Mouse (Mus musculus) cerebellum, adult 11 months (tissue): ENCODE results near the gene Iqschfp.

Experiments
- DNase-seq: peaks from one replicate; pipeline ENCODE4 v3.0.0; 2022

Iqschfp gene

DNA sequence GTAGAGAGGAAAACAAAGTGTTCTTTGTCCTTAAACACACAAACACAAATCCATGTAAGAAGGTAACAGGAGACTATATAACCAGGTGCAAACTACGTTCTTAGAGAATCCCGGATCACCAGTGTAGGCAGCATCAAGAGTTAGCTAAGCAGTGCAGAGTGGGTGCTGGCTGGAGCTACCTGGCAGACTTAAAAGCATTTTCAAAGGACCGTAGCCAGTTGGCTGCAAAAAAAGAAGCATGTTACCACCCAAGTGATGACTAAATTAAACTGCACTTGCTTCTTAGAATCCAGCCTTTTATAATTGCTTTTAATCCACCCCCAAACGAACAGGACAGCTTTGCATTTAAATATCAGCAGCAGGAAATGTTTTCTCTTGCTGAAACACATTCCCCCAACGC, 574.6 kb downstream of the Iqschfp start:
- no peak for DNase-seq

- no peak for DNase-seq
These were observed 576.1 kb downstream of the Iqschfp start for GRCm38 (mm10) chr3:68467941-68468687.

- DNase-seq: no peak
These were observed 577.6 kb downstream of the Iqschfp start for GRCm38 (mm10) chr3:68469643-68470042.

DNA sequence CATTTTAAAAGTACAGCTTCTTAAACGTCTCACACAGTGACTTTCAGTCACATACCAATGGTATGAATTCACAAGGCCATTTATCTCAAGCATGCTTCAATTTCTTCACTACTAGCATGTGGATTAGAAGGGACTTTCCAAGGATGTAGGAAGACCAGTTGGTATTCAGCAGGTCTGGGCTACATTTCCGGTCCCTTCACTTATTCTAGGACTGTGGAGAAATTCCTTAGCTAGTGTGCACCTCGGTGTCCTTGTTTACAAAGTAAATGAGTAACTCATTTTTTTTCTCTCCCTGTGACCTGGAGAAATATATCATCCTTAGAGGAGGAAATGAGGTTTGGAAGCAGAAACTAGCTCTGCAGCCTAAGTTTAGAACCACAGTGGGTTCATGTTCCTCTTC, 578.0 kb downstream of the Iqschfp start:
- no peak for DNase-seq

GRCm38 (mm10) chr3:68470622-68471021, 578.6 kb downstream of the Iqschfp start:
- no peak for DNase-seq

DNA sequence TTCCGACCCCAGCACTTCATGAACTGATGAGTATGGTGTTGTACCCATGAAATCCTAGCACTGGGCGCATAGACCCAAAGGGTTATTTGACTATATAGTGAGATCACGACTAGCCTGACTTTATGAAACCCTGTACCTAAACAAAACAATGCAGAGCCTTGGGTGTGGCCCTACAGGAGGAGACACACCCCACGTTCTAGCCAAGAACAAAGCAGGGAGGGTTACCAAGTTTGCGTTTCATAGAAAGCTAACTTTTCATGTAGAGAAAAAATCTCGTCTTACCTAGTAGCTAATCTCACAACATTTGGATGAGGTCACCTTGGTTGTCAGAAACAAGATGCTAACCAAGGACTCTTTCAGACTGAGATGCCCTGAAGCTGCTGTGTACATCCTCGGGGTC, 584.3 kb downstream of the Iqschfp start:
- no peak for DNase-seq

GRCm38 (mm10) chr3:68477478-68477877, 585.4 kb downstream of the Iqschfp start:
- DNase-seq: no peak

DNA sequence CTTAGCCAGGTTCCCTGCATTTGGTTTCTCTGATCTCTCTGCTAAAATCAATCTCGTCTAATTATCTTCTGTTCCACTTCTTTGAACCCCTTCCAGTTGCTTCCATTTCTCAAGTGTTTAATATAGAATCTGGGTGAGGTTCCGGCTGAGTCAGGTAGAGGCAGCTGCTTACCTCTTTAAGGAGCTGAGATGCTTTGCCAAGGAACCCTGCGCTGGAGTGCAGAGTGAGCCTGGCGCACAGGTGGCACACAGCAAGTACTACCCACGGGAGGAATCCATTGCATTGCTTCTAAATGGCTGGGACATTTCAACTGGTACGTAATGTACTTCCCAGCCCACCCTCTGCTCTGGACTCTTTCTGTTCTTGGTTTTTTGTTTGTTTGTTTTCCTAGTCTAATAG, 587.2 kb downstream of the Iqschfp start:
- DNase-seq: no peak

DNA sequence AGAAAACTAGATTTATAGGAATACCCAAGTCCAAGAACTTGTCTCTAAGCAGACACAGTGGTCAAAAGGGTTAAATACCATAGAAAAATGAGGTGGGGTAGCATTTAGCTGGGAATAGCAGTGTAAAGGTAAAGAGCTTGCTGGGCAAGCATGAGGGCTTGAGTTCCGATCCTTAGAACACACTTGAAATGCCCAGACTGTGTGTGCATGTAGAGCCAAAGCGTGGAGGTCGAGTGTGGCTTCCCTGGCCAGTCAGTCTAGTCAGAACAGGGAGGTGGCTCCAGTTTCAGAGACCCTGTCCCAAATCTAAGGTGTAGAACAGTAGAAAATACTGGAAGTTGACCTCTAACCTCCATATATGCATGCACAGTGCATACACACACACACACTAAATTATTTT, 591.5 kb downstream of the Iqschfp start:
- DNase-seq: no peak

- no peak for DNase-seq
These were observed 592.0 kb downstream of the Iqschfp start for GRCm38 (mm10) chr3:68484021-68484420.

DNA sequence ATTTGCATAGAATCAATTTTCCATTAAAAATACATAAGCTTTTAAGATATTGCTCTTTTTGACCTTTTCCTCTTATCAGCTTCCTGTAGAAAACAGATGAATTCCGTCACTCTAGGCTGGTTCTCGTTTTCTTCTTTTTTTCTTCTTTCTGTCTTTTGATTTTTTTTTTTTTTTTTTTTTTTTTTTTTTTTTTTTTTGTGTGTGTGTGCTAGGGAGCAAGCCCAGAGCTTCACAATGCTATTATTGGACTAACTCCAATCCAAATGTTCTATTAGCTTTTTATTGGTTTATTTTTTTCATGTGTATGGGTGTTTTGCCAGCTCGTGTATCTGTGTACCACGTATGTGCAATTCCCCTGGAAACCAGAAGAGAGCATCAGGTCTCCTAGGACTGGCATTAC, 592.5 kb downstream of the Iqschfp start:
- no peak for DNase-seq

DNA sequence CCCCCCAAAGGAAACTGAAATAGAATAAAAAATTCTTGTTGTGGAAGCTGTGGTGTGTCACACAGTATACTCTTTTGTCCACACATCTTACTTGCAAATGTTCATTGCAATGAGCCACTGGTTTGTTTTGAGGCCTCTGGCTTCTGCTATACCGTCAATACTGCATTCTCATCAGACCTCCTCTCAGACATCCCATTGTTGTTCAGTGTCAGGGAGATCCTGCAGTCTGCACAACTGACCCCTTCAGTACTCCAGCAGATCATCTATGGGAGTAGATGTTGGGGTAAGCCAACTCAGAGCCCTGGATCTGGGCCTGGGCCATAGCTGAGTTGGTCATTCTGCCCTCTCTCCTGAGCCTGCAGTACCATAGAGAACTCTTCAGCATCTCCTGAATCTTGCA, 595.6 kb downstream of the Iqschfp start:
- DNase-seq: no peak

DNA sequence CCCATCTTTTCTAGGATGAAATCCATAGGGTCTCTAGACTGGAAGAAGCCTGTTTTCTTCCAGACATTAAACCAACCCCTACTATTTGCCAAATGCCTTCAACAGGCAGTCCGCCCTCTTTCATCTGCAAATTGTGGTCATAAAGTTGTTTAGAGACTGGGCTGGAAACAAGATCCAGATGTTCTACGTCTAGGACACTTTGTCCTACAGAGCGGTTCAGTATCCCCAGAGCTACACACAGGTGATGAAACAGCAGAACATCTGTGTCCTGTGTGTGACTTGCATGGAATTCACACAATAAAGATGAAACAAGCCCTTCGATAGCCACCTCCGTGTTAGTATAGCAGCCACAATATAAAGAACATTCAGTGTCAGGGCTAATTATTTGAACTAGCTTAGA, 596.3 kb downstream of the Iqschfp start:
- no peak for DNase-seq

GRCm38 (mm10) chr3:68491516-68491915, 599.5 kb downstream of the Iqschfp start:
- DNase-seq: no peak

- no peak for DNase-seq
These were observed 600.0 kb downstream of the Iqschfp start for GRCm38 (mm10) chr3:68492066-68492465.

DNA sequence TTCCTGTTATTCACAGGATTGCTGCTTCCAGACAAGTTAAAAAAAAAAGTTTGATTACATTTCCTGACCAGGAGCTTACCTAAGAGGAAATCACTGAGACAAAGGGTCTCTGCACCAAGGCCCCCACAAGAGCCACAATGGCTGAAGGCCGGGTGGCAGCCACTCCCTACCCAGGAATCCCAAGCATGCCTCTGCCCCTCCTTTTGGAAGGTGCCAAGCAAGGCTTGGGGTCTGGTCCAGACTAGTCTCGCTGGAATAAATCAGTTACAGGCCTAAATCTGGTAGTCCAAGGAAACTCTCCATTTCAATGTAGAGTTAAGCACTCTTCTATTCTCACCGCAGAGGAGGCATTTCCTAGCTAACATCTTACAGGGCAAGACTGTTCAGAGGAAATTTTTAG, 600.5 kb downstream of the Iqschfp start:
- DNase-seq: no peak

GRCm38 (mm10) chr3:68493170-68493585, 601.1 kb downstream of the Iqschfp start:
- peak; percentile 4 for DNase-seq

- DNase-seq: peak; percentile 22
These were observed 601.7 kb downstream of the Iqschfp start for GRCm38 (mm10) chr3:68493586-68494295.

GRCm38 (mm10) chr3:68494296-68495095, 602.5 kb downstream of the Iqschfp start:
- peak; percentile 12 for DNase-seq

GRCm38 (mm10) chr3:68495096-68495735, 603.2 kb downstream of the Iqschfp start:
- peak; percentile 8 for DNase-seq

DNA sequence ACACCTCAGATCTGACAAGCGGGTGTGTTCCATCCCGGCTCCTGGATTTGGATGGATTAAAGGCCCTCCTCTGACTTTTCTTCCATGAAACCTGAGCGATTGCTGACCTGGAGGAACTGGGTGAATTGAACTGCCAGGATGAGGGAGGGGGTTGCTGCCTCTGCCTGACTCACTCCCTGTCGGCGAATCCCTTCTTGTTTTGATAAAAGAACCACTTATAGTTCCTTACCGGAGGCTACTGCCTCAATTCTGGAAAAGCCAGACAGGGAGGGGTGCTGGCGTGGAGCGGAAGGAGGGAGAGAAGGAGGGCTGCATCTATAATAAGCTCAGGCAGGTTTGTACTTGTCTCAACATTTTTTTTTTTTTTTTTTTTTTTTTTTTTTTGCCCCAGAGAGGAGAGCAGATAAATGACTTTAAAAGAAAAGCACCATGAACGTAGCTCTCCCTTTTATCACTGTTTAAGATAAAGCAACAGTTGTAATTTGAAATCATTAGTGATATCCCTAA, 603.8 kb downstream of the Iqschfp start:
- DNase-seq: no peak

DNA sequence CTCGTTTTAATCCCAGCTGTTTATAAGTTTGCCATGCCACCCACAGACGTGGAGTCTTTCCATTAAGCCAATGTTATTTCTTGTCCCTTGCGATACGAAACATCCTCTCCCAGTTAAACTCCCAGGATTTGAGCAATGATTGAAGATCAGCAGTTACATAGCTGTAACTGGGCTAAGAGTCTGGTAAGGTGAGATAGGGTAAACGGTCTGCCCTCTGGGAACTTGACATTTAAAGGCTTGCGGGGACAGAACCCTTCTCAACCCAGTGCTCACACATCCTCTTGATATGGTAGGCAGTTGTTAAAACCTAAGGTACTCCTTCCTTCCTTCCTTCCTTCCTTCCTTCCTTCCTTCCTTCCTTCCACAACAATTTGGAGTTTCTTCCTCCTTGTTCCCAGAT, 604.5 kb downstream of the Iqschfp start:
- no peak for DNase-seq
